Mouse (Mus musculus) left cerebral cortex, postnatal 4 days (tissue): ENCODE data around the gene Gm17581. TPM values are rescaled to one million over a fixed set of nuclear protein-coding genes. Genes with fewer than 3 reads are reported as not detected.
"Not testable (repeated sequence)": the region's sequence is repeated elsewhere in the genome, so short reads cannot be mapped to it uniquely, and the experiment has no call there.

ENCODE experiments used
- DNase-seq: peaks from one replicate; pipeline ENCODE4 v3.0.0-alpha.2; 2022
- intact Hi-C: fragments of 180-260 bp; cut with DNase I; formaldehyde crosslinking; loops from one replicate; pipeline ENCODE4 v1.15.1; 2025
- total RNA-seq, 2 experiments: library from RNA; stranded (reverse); gene quantifications; 2 replicates each; pipeline ENCODE4 v1.2.3; 2021

Gm17581 gene
- total RNA-seq, 2 experiments from 2014 or later: not detected

- DNase-seq: no peak
- intact Hi-C loops: no loop called here
Measured at GRCm38 (mm10) chr2:155742211-155742610, 6.5 kb upstream of the Gm17581 start.

GRCm38 (mm10) chr2:155737803-155738202 lies 2.1 kb upstream of the Gm17581 start:
- intact Hi-C loops: no loop called here
- no peak for DNase-seq

GRCm38 (mm10) chr2:155736936-155737335 lies 1.3 kb upstream of the Gm17581 start:
- intact Hi-C loops: no loop called here
- no peak for DNase-seq

GRCm38 (mm10) chr2:155735080-155735479 lies 586 bp downstream of the Gm17581 start:
- no peak for DNase-seq
- intact Hi-C loops: no loop called here

GRCm38 (mm10) chr2:155729158-155729645 lies 6.5 kb downstream of the Gm17581 start, which contains the start of gene Edem2:
Edem2 (minus strand) TSS chr2:155729475.
- peak; percentile 91 for DNase-seq
- intact Hi-C loops: no loop called here

GRCm38 (mm10) chr2:155728742-155729141 lies 6.9 kb downstream of the Gm17581 start:
- intact Hi-C loops: no loop called here
- DNase-seq: no peak

GRCm38 (mm10) chr2:155727764-155728395 lies 7.8 kb downstream of the Gm17581 start:
- DNase-seq: no peak
- intact Hi-C loops: no loop called here

GRCm38 (mm10) chr2:155726302-155726701 lies 9.4 kb downstream of the Gm17581 start:
- no peak for DNase-seq
- intact Hi-C loops: no loop called here

- DNase-seq: no peak
- intact Hi-C loops: no loop called here
Measured at GRCm38 (mm10) chr2:155724526-155724925, 11.1 kb downstream of the Gm17581 start.

- DNase-seq: no peak
- intact Hi-C loops: no loop called here
Measured at GRCm38 (mm10) chr2:155724036-155724435, 11.6 kb downstream of the Gm17581 start.

- intact Hi-C loops: no loop called here
- no peak for DNase-seq
Measured at GRCm38 (mm10) chr2:155720585-155720984, 15.1 kb downstream of the Gm17581 start.

- intact Hi-C loops: no loop called here
- DNase-seq: no peak
Measured at GRCm38 (mm10) chr2:155717082-155717990, 18.3 kb downstream of the Gm17581 start.

GRCm38 (mm10) chr2:155710557-155710956 lies 25.1 kb downstream of the Gm17581 start:
- intact Hi-C loops: no loop called here
- no peak for DNase-seq

- peak; percentile 25 for DNase-seq
- intact Hi-C loops: no loop called here
Measured at GRCm38 (mm10) chr2:155707251-155707650, 28.4 kb downstream of the Gm17581 start.

GRCm38 (mm10) chr2:155703630-155704029 lies 32.0 kb downstream of the Gm17581 start:
- DNase-seq: no peak
- intact Hi-C loops: no loop called here

GRCm38 (mm10) chr2:155701399-155701919 lies 34.2 kb downstream of the Gm17581 start:
- intact Hi-C loops: no loop called here
- DNase-seq: no peak

GRCm38 (mm10) chr2:155698443-155698842 lies 37.2 kb downstream of the Gm17581 start:
- intact Hi-C loops: not testable (repeated sequence)

GRCm38 (mm10) chr2:155696851-155697250 lies 38.8 kb downstream of the Gm17581 start:
- intact Hi-C loops: loop anchor here (2.0 kb wide), 1 partner anchor 68 kb away; no protein-coding TSS in a partner anchor

More at GRCm38 (mm10) chr2:155698443-155698842, 37.2 kb downstream of the Gm17581 start:
- not testable (repeated sequence) for DNase-seq

GRCm38 (mm10) chr2:155696091-155696558 lies 39.5 kb downstream of the Gm17581 start:
- intact Hi-C loops: loop anchor here (2.0 kb wide), 1 partner anchor 69 kb away; no protein-coding TSS in a partner anchor
- peak; percentile 93 for DNase-seq

More at GRCm38 (mm10) chr2:155696851-155697250, 38.8 kb downstream of the Gm17581 start:
- DNase-seq: no peak

GRCm38 (mm10) chr2:155695316-155695715 lies 40.4 kb downstream of the Gm17581 start:
- intact Hi-C loops: no loop called here
- DNase-seq: no peak

GRCm38 (mm10) chr2:155694564-155694963 lies 41.1 kb downstream of the Gm17581 start:
- no peak for DNase-seq
- intact Hi-C loops: no loop called here
